In the genomic region with DNA sequence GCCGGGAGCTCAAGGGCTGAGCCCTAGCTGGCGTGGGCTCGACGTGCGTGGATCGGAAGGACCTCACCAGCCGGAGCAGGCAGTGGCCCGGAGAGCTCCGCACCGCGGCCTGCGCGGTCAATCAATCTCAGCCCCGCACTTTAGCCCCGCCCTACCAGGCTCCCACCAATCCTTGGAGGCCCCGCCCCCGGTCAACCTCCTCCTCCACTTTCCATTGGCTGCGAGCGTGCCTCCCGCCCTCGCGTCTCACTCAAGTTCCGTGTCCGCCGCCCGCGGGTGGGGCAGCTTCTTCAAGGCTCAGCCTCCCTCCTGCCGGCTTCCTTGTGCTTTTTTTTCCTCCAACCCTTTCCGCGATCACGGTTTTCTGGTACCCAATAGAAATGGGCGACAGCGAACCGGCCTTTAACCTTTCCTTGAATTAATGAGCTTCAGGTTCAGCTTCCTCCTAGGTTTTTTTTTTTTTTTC, we compare ENCODE assay signal across 7 mouse cellular contexts. TPM values are rescaled to one million over a fixed set of nuclear protein-coding genes. Genes with fewer than 3 reads are reported as not detected.
DNase-seq lines count a peak whose midpoint lies in the region; ATAC-seq and TF ChIP-seq lines count a peak whose summit lies in the region.

No protein-coding gene starts in this region.

- H3K4me1 ChIP-seq in embryonic facial prominence, embryonic 11.5 days (ENCODE audit: control insufficient read depth, insufficient read depth, low read length) = no peaks in the 10 kb centered on the region; the same call in none of the 2 replicates
- peaks cover 4% of the 10 kb centered on the region for H3K4me1 ChIP-seq in heart, adult 2 months (ENCODE audit: control insufficient read depth, insufficient read depth, low read length)
- H3K4me1 ChIP-seq in limb, embryonic 12.5 days (replicated peaks) = peaks cover 47% of the 10 kb centered on the region
- H3K4me1 ChIP-seq in midbrain, embryonic 14.5 days (ENCODE audit: control insufficient read depth, insufficient read depth, low read length) = peaks cover 35% of the 10 kb centered on the region

- peak overlapping the region; percentile 60 for H3K27ac ChIP-seq in embryonic facial prominence, embryonic 11.5 days (replicated peaks; ENCODE audit: low read depth, low read length)
- peak overlapping the region; percentile 88 for H3K27ac ChIP-seq in heart, adult 2 months
- peak overlapping the region; percentile 97 for H3K27ac ChIP-seq in limb, embryonic 12.5 days
- H3K27ac ChIP-seq in midbrain, embryonic 14.5 days (replicated peaks; ENCODE audit: low read depth, low read length) = peak overlapping the region; percentile 95

- peak; percentile 95 for TF ChIP-seq POLR2A in heart, adult 2 months (IDR thresholded peaks at IDR 0.05; ENCODE audit: insufficient read depth, low read depth, low read length)

- H3K4me2 ChIP-seq in embryonic facial prominence, embryonic 11.5 days (ENCODE audit: low read depth, low read length) = peak overlapping the region; percentile 80
- peak overlapping the region; percentile 81 for H3K4me2 ChIP-seq in limb, embryonic 12.5 days
- peak overlapping the region; percentile 82 for H3K4me2 ChIP-seq in midbrain, embryonic 14.5 days (ENCODE audit: low read length)

- H3K36me3 ChIP-seq in embryonic facial prominence, embryonic 11.5 days (replicated peaks; ENCODE audit: control insufficient read depth, insufficient read depth, low read depth, low read length) = no peaks in the 10 kb centered on the region
- H3K36me3 ChIP-seq in heart, adult 2 months (ENCODE audit: control insufficient read depth, insufficient read depth, low read length) = peaks cover 2% of the 10 kb centered on the region; the same call in 1 of the 2 replicates
- no peaks in the 10 kb centered on the region for H3K36me3 ChIP-seq in limb, embryonic 12.5 days
- no peaks in the 10 kb centered on the region for H3K36me3 ChIP-seq in midbrain, embryonic 14.5 days (ENCODE audit: control insufficient read depth, insufficient read depth, low read length)

- no peak for TF ChIP-seq EP300 in heart, adult 2 months (IDR thresholded peaks at IDR 0.05; ENCODE audit: insufficient read depth, low read depth, low read length)

- peak; percentile 22 for TF ChIP-seq CTCF in heart, adult 2 months (IDR thresholded peaks at IDR 0.05)

- intact Hi-C loops in heart, adult 2 months (cut with DNase I) = loop anchor here (10.0 kb wide), 2 partner anchors 452 to 882 kb away; partner anchors contain the start of genes 1600012H06Rik, Dll1 and Wdr27

- WGBS in embryonic facial prominence, embryonic 11.5 days = 0% methylated on average over 26 of the region's 34 CpGs
- under 1% methylated on average over 34 of the region's 34 CpGs for WGBS in heart, adult 2 months
- WGBS in limb, embryonic 12.5 days = under 1% methylated on average over 34 of the region's 34 CpGs
- WGBS in midbrain, embryonic 14.5 days = 0% methylated on average over 34 of the region's 34 CpGs

- H3K9me3 ChIP-seq in embryonic facial prominence, embryonic 11.5 days (replicated peaks; ENCODE audit: control insufficient read depth, low read length) = no peaks in the 10 kb centered on the region
- no peaks in the 10 kb centered on the region for H3K9me3 ChIP-seq in limb, embryonic 12.5 days
- no peaks in the 10 kb centered on the region for H3K9me3 ChIP-seq in midbrain, embryonic 14.5 days (ENCODE audit: control insufficient read depth, low read length)

- H3K27me3 ChIP-seq in embryonic facial prominence, embryonic 11.5 days (ENCODE audit: control insufficient read depth, insufficient read depth, low read length) = no peaks in the 10 kb centered on the region
- H3K27me3 ChIP-seq in heart, adult 2 months (ENCODE audit: control insufficient read depth, insufficient read depth, low read length) = no peaks in the 10 kb centered on the region
- H3K27me3 ChIP-seq in limb, embryonic 12.5 days = peaks cover 23% of the 10 kb centered on the region
- no peaks in the 10 kb centered on the region for H3K27me3 ChIP-seq in midbrain, embryonic 14.5 days (ENCODE audit: control insufficient read depth, insufficient read depth, low read length)

- peak overlapping the region; percentile 92 for H3K9ac ChIP-seq in embryonic facial prominence, embryonic 11.5 days (replicated peaks; ENCODE audit: low read length)
- H3K9ac ChIP-seq in heart, adult 2 months (ENCODE audit: low read depth, low read length) = peak overlapping the region; percentile 88
- peak overlapping the region; percentile 97 for H3K9ac ChIP-seq in limb, embryonic 12.5 days (replicated peaks)
- H3K9ac ChIP-seq in midbrain, embryonic 14.5 days (replicated peaks; ENCODE audit: low read length) = peak overlapping the region; percentile 95

- peak; percentile 100 for DNase-seq in adrenal gland, postnatal 25 days
- peak; percentile 99 for DNase-seq in embryonic facial prominence, embryonic 11.5 days (ENCODE audit: low spot score)
- peak; percentile 99 for DNase-seq in heart, adult 2 months
- DNase-seq in kidney, adult 8-10 months = peak; percentile 99 to 100
- peak; percentile 99 for DNase-seq in midbrain, embryonic 14.5 days
- peak; percentile 72 for DNase-seq in spleen, adult 12 weeks (ENCODE audit: low spot score)

- peaks cover 6% of the 10 kb centered on the region for H3K79me2 ChIP-seq in heart, adult 2 months (replicated peaks; ENCODE audit: control insufficient read depth, insufficient read depth, low read length)

- peak; percentile 88 for ATAC-seq in embryonic facial prominence, embryonic 11.5 days (replicated peaks; ENCODE audit: insufficient number of reproducible peaks, low FRiP score, low TSS enrichment, low read depth)
- ATAC-seq in limb, embryonic 12.5 days (ENCODE audit: insufficient number of reproducible peaks, insufficient read depth, low FRiP score, low TSS enrichment, low read depth) = peak; percentile 88
- ATAC-seq in midbrain, embryonic 14.5 days (ENCODE audit: low FRiP score, low TSS enrichment) = peak; percentile 92

- peak overlapping the region; percentile 84 for H3K4me3 ChIP-seq in embryonic facial prominence, embryonic 11.5 days (ENCODE audit: low read depth, low read length)
- H3K4me3 ChIP-seq in heart, adult 2 months = peak overlapping the region; percentile 74
- H3K4me3 ChIP-seq in limb, embryonic 12.5 days (replicated peaks) = peak overlapping the region; percentile 93
- H3K4me3 ChIP-seq in midbrain, embryonic 14.5 days (replicated peaks; ENCODE audit: low read depth, low read length) = peak overlapping the region; percentile 95

RNA-seq across cellular contexts. Expression of gene Rgmb, which starts 4.4 kb away (rescaled TPM):
- 12.5 and 18.1 TPM in 2 replicates for total RNA-seq in adrenal gland, postnatal 25 days (2021)
- polyA plus RNA-seq in embryonic facial prominence, embryonic 11.5 days (2014; fragmentation: Nextera tagmentation; extraction: Ambion mirVana) = 26.0 and 28.9 TPM in 2 replicates
- 10 to 100 TPM; 21.7 to 25.5 TPM for total RNA-seq in heart, adult 2 months (2021)
- 17.2 and 19.5 TPM in 2 replicates for polyA plus RNA-seq in heart, adult 2 months (2012; rRNA removed)
- 19.0 and 26.5 TPM in 2 replicates for polyA plus RNA-seq in limb, embryonic 12.5 days (2016; fragmentation: Nextera tagmentation; extraction: Ambion mirVana)
- polyA plus RNA-seq in midbrain, embryonic 14.5 days (2014; fragmentation: Nextera tagmentation; extraction: Ambion mirVana) = 76.4 and 107 TPM in 2 replicates

Comparison
In these comparisons a context has a peak if more than half of its experiments do, and no peak if none do; other contexts are left out.
1. Peak in every context shown above with its lines: DNase-seq, ATAC-seq, H3K4me3 ChIP-seq and H3K27ac ChIP-seq.